Mouse (Mus musculus) liver, embryonic 16.5 days (tissue): ENCODE measurements around the gene H1fx. TPM values are rescaled to one million over a fixed set of nuclear protein-coding genes. Genes with fewer than 3 reads are reported as not detected.

Source experiments
- ATAC-seq: fragments of 200-750 bp; cut with Nextera tagmentation; 2 replicates; pipeline ENCODE4 v1.8.0; 2017; ENCODE audit warnings: low read depth, mild to moderate bottlenecking, moderate number of reproducible peaks, moderate library complexity
- H3K27ac ChIP-seq: fragments of 300-500 bp; sonication (generic); 2 replicates; pipeline ENCODE4 v1.5.1; 2014; ENCODE audit warnings: mild to moderate bottlenecking, low read length
- H3K27me3 ChIP-seq: fragments of 300-500 bp; sonication (generic); 2 replicates; pipeline ENCODE4 v1.6.1; 2014; ENCODE audit warnings: low read depth, low read length, mixed read lengths; ENCODE audit not compliant: control insufficient read depth, insufficient read depth
- H3K36me3 ChIP-seq: fragments of 300-500 bp; sonication (generic); 2 replicates; pipeline ENCODE4 v1.6.1; 2014; ENCODE audit warnings: mild to moderate bottlenecking; ENCODE audit not compliant: control insufficient read depth, insufficient read depth
- H3K4me1 ChIP-seq: fragments of 300-500 bp; sonication (generic); 2 replicates; pipeline ENCODE4 v1.6.1; 2014; ENCODE audit warnings: low read depth, low read length, mixed read lengths; ENCODE audit not compliant: control insufficient read depth
- H3K4me2 ChIP-seq: fragments of 300-500 bp; sonication (generic); 2 replicates; pipeline ENCODE4 v1.6.1; 2014; ENCODE audit warnings: low read depth, low read length, mixed read lengths
- H3K4me3 ChIP-seq: fragments of 300-500 bp; sonication (generic); 2 replicates; pipeline ENCODE4 v1.5.1; 2014; ENCODE audit warnings: low read depth, mild to moderate bottlenecking, low read length
- H3K9ac ChIP-seq: fragments of 300-500 bp; sonication (generic); 2 replicates; pipeline ENCODE4 v1.6.1; 2014; ENCODE audit warnings: low read depth, low read length
- H3K9me3 ChIP-seq: fragments of 300-500 bp; sonication (generic); replicated peaks from 2 replicates; pipeline ENCODE4 v1.6.1; 2016; ENCODE audit warnings: low read length; ENCODE audit not compliant: control insufficient read depth
- WGBS: fragments of 180-500 bp; shearing (Covaris S2); extraction: QIAGEN DNeasy Blood & Tissue Kit; methylation state at CpG from one replicate; pipeline ENCODE4 v1.1.7; 2014; ENCODE audit not compliant: insufficient replicate concordance; 5-methylcytosine and 5-hydroxymethylcytosine counted together
- polyA plus RNA-seq: library from polyadenylated mRNA; unstranded; fragments of >200 nt; fragmentation: Nextera tagmentation; extraction: Ambion mirVana; gene quantifications from 2 replicates; pipeline ENCODE4 v1.2.1, GENCODE M21; 2015

H1fx gene
- polyA plus RNA-seq, result 0.55 and 0.79 TPM in 2 replicates

- peak; percentile 72 for ATAC-seq
- no peaks in the 10 kb centered on the region for H3K9me3 ChIP-seq
- H3K27me3 ChIP-seq, result peaks cover 37% of the 10 kb centered on the region
- no peaks in the 10 kb centered on the region for H3K36me3 ChIP-seq
- no peak within 1 kb of the TSS for H3K27ac ChIP-seq
- peak within 1 kb of the TSS; percentile 62 for H3K4me3 ChIP-seq
- peak within 1 kb of the TSS; percentile 43; the same call in 1 of the 2 replicates for H3K9ac ChIP-seq
- 2% methylated on average over 53 of the region's 55 CpGs for WGBS
- H3K4me2 ChIP-seq, result peak within 1 kb of the TSS; percentile 66
- no peaks in the 10 kb centered on the region; the same call in 1 of the 2 replicates for H3K4me1 ChIP-seq
Measured at GRCm38 (mm10) chr6:87981547-87982256, at the start of gene H1fx. Gene H1fx, minus strand, starts transcription at chr6:87981637.

- H3K4me2 ChIP-seq, result no peak overlapping the region
Measured at GRCm38 (mm10) chr6:88030432-88030831, 49.0 kb upstream of the H1fx start.

DNA sequence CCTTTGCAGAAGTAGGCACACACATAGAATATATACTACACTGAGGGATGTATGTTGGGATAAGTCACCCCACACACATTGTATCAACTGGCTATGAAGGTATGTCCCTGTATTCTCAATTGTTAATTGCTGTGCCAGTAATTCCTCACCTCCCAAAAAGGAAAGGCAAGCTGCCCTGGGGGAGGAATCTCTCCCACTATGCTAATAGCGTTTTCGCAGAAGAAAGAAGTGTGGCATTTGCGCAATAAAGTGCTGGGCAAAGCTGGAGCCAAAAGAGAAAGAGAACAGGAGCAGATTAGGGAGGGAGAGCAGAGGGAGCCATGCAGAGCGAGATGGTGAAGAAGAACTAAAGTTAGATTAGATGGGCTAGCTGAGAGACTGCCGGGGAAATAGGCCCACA is 46.0 kb upstream of the H1fx start:
- no peak for ATAC-seq
- 64% methylated on average over 5 of the region's 5 CpGs for WGBS
- no peaks in the 10 kb centered on the region for H3K27me3 ChIP-seq
- H3K4me2 ChIP-seq, result no peak overlapping the region
- no peaks in the 10 kb centered on the region for H3K9me3 ChIP-seq
- no peak overlapping the region for H3K9ac ChIP-seq
- no peak overlapping the region for H3K4me3 ChIP-seq
- H3K27ac ChIP-seq, result no peak overlapping the region
- H3K36me3 ChIP-seq, result peaks cover 7% of the 10 kb centered on the region
- peaks cover 4% of the 10 kb centered on the region; the same call in 1 of the 2 replicates for H3K4me1 ChIP-seq

More at GRCm38 (mm10) chr6:88030432-88030831, 49.0 kb upstream of the H1fx start:
- Histone ChIP-seq H3K27ac (no peak overlapping the region), H3K9ac (no peak overlapping the region), H3K4me3 (no peak overlapping the region), H3K9me3 (no peaks in the 10 kb centered on the region), H3K36me3 (peaks cover 7% of the 10 kb centered on the region), H3K4me1 (peaks cover 4% of the 10 kb centered on the region; the same call in 1 of the 2 replicates), H3K27me3 (no peaks in the 10 kb centered on the region)
- WGBS, result 68% methylated on average over 2 of the region's 2 CpGs
- no peak for ATAC-seq

DNA sequence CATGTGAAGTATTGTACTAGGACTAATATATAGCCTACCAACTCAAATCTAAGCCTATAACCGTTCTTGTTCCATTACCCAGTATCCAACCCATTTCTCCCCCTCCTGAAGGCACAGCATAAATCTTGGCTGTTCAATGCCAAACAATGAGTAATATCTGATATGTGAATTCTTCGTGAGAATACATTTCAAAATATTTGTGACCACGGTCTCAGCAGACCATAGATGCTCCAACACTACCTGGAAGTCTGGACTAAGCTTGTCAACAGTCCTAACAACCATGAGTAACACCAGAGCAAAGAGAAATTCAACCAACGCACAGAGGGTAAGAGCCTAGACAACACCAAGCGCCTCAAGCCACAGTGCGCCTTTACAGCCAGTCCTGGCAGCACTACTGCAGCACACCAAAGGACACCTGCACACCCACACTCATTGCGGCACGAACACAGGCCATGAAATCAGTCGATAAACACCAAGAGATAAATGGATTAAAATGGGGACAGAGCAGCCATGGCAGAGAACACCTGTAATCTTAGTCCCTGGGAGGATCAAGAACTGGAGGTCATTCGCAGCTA is 42.0 kb upstream of the H1fx start:
- Histone ChIP-seq H3K4me1 (peaks cover 4% of the 10 kb centered on the region; the same call in 1 of the 2 replicates), H3K27me3 (no peaks in the 10 kb centered on the region), H3K9ac (no peak overlapping the region), H3K4me2 (no peak overlapping the region), H3K9me3 (no peaks in the 10 kb centered on the region), H3K27ac (no peak overlapping the region), H3K4me3 (no peak overlapping the region), H3K36me3 (peaks cover 4% of the 10 kb centered on the region)
- no peak for ATAC-seq
- 83% methylated on average over 10 of the region's 10 CpGs for WGBS

- peaks cover 17% of the 10 kb centered on the region for H3K4me1 ChIP-seq
Measured at GRCm38 (mm10) chr6:88019154-88019553, 37.7 kb upstream of the H1fx start.

GRCm38 (mm10) chr6:88017821-88018220 is 36.4 kb upstream of the H1fx start:
- Histone ChIP-seq H3K9me3 (no peaks in the 10 kb centered on the region), H3K9ac (no peak overlapping the region), H3K4me3 (no peak overlapping the region), H3K27me3 (no peaks in the 10 kb centered on the region), H3K4me2 (no peak overlapping the region), H3K36me3 (no peaks in the 10 kb centered on the region), H3K27ac (no peak overlapping the region), H3K4me1 (peaks cover 17% of the 10 kb centered on the region)
- no peak for ATAC-seq
- WGBS, result 68% methylated on average over 4 of the region's 4 CpGs

More at GRCm38 (mm10) chr6:88019154-88019553, 37.7 kb upstream of the H1fx start:
- Histone ChIP-seq H3K9me3 (no peaks in the 10 kb centered on the region), H3K4me3 (no peak overlapping the region), H3K27me3 (no peaks in the 10 kb centered on the region), H3K4me2 (no peak overlapping the region), H3K36me3 (no peaks in the 10 kb centered on the region), H3K9ac (no peak overlapping the region), H3K27ac (no peak overlapping the region)
- no peak for ATAC-seq
- 61% methylated on average over 2 of the region's 2 CpGs for WGBS

- H3K36me3 ChIP-seq, result peaks cover 3% of the 10 kb centered on the region
- H3K27ac ChIP-seq, result no peak overlapping the region
- 21% methylated on average over 2 of the region's 2 CpGs for WGBS
- H3K4me3 ChIP-seq, result no peak overlapping the region
- no peaks in the 10 kb centered on the region for H3K27me3 ChIP-seq
- no peaks in the 10 kb centered on the region for H3K9me3 ChIP-seq
- no peak overlapping the region for H3K4me2 ChIP-seq
- ATAC-seq, result peak; percentile 69
- peaks cover 17% of the 10 kb centered on the region for H3K4me1 ChIP-seq
- H3K9ac ChIP-seq, result no peak overlapping the region; the same call in 1 of the 2 replicates
Measured at GRCm38 (mm10) chr6:88015797-88016196, 34.4 kb upstream of the H1fx start.

- no peaks in the 10 kb centered on the region for H3K9me3 ChIP-seq
Measured at GRCm38 (mm10) chr6:88013456-88013855, 32.0 kb upstream of the H1fx start.

GRCm38 (mm10) chr6:88012601-88013000 is 31.2 kb upstream of the H1fx start:
- Histone ChIP-seq H3K9ac (no peak overlapping the region), H3K9me3 (no peaks in the 10 kb centered on the region), H3K27ac (no peak overlapping the region), H3K36me3 (peaks cover 16% of the 10 kb centered on the region), H3K27me3 (no peaks in the 10 kb centered on the region), H3K4me1 (peaks cover 17% of the 10 kb centered on the region), H3K4me2 (no peak overlapping the region), H3K4me3 (no peak overlapping the region)
- 64% methylated on average over 2 of the region's 2 CpGs for WGBS
- ATAC-seq, result no peak

More at GRCm38 (mm10) chr6:88013456-88013855, 32.0 kb upstream of the H1fx start:
- Histone ChIP-seq H3K4me1 (peaks cover 17% of the 10 kb centered on the region), H3K9ac (no peak overlapping the region), H3K27me3 (no peaks in the 10 kb centered on the region), H3K4me3 (no peak overlapping the region), H3K36me3 (peaks cover 13% of the 10 kb centered on the region), H3K4me2 (no peak overlapping the region), H3K27ac (no peak overlapping the region)
- no peak for ATAC-seq
- WGBS, result 71% methylated on average over 4 of the region's 4 CpGs
